Mouse (Mus musculus): ENCODE measurements around the gene Fam69b.

- no peak for TF ChIP-seq CTCF (IDR thresholded peaks at IDR 0.05; ENCODE audit: low read depth, low read length)
- TF ChIP-seq POLR2A (IDR thresholded peaks at IDR 0.05; ENCODE audit: insufficient read depth, low read length): no peak
Measured at GRCm38 (mm10) chr2:26617928-26618327, 10.3 kb upstream of the Fam69b start.
